Mouse (Mus musculus) neural tube, embryonic 14.5 days (tissue): Measurements from ENCODE around the gene Shisa9. TPM values are rescaled to one million over a fixed set of nuclear protein-coding genes. Genes with fewer than 3 reads are reported as not detected.

Experiments used
- ATAC-seq: fragments of 200-750 bp; cut with Nextera tagmentation; 2 replicates; pipeline ENCODE4 v1.8.0; 2017; ENCODE audit warnings: low read depth, mild to moderate bottlenecking, moderate TSS enrichment, moderate library complexity
- H3K27ac ChIP-seq: fragments of 300-500 bp; sonication (generic); 2 replicates; pipeline ENCODE4 v1.5.1; 2014; ENCODE audit warnings: low read depth, mild to moderate bottlenecking, control low read depth, low read length, moderate library complexity, mixed read lengths
- H3K27me3 ChIP-seq: fragments of 300-500 bp; sonication (generic); 2 replicates; pipeline ENCODE4 v1.6.1; 2014; ENCODE audit warnings: low read length; ENCODE audit not compliant: control insufficient read depth, insufficient read depth
- H3K36me3 ChIP-seq: fragments of 300-500 bp; sonication (generic); 2 replicates; pipeline ENCODE4 v1.6.1; 2014; ENCODE audit warnings: low read length, mixed read lengths; ENCODE audit not compliant: control insufficient read depth, insufficient read depth
- H3K4me1 ChIP-seq: fragments of 300-500 bp; sonication (generic); 2 replicates; pipeline ENCODE4 v1.6.1; 2014; ENCODE audit warnings: low read length; ENCODE audit not compliant: control insufficient read depth, insufficient read depth
- H3K4me2 ChIP-seq: fragments of 300-500 bp; sonication (generic); 2 replicates; pipeline ENCODE4 v1.6.1; 2014; ENCODE audit warnings: mild to moderate bottlenecking, low read depth, low read length, control low read depth
- H3K4me3 ChIP-seq: fragments of 300-500 bp; sonication (generic); 2 replicates; pipeline ENCODE4 v1.5.1; 2014; ENCODE audit warnings: low read depth, low read length, control low read depth, mixed read lengths
- H3K9ac ChIP-seq: fragments of 300-500 bp; sonication (generic); replicated peaks from 2 replicates; pipeline ENCODE4 v1.6.1; 2014; ENCODE audit warnings: low read depth, mild to moderate bottlenecking, control low read depth, low read length, mixed read lengths
- H3K9me3 ChIP-seq: fragments of 300-500 bp; sonication (generic); 2 replicates; pipeline ENCODE4 v1.6.1; 2016; ENCODE audit warnings: low read length; ENCODE audit not compliant: control insufficient read depth
- WGBS: fragments of 180-500 bp; shearing (Covaris S2); extraction: QIAGEN DNeasy Blood & Tissue Kit; methylation state at CpG from one replicate; pipeline ENCODE4 v1.1.7; 2014; 5-methylcytosine and 5-hydroxymethylcytosine counted together
- polyA plus RNA-seq: library from polyadenylated mRNA; unstranded; fragments of >200 nt; fragmentation: Nextera tagmentation; extraction: Ambion mirVana; gene quantifications from 2 replicates; pipeline ENCODE4 v1.2.1, GENCODE M21; 2014

Gene Shisa9
- polyA plus RNA-seq, 1 experiment from 2014 or later, result 13.8 TPM

- H3K4me3 ChIP-seq, result no peak overlapping the region
- WGBS, result 83% methylated on average over 3 of the region's 3 CpGs
- no peaks in the 10 kb centered on the region for H3K9me3 ChIP-seq
- no peak for ATAC-seq
- H3K4me1 ChIP-seq, result 0 out of 2 replicates have a peak, but pooled peaks cover 2% of the 10 kb centered on the region
- no peak overlapping the region for H3K27ac ChIP-seq
- no peaks in the 10 kb centered on the region for H3K27me3 ChIP-seq
- no peak overlapping the region for H3K4me2 ChIP-seq
- H3K36me3 ChIP-seq, result no peaks in the 10 kb centered on the region
- no peak overlapping the region for H3K9ac ChIP-seq
Measured at GRCm38 (mm10) chr16:12119463-12119862, 135.6 kb downstream of the Shisa9 start.

- H3K27ac ChIP-seq, result no peak overlapping the region; the same call in 1 of the 2 replicates
- 84% methylated on average over 3 of the region's 3 CpGs for WGBS
- no peaks in the 10 kb centered on the region for H3K36me3 ChIP-seq
- no peak overlapping the region for H3K9ac ChIP-seq
- H3K4me3 ChIP-seq, result no peak overlapping the region
- ATAC-seq, result no peak
- no peaks in the 10 kb centered on the region for H3K9me3 ChIP-seq
- H3K27me3 ChIP-seq, result no peaks in the 10 kb centered on the region
- H3K4me1 ChIP-seq, result no peaks in the 10 kb centered on the region
- H3K4me2 ChIP-seq, result no peak overlapping the region
Measured at GRCm38 (mm10) chr16:12129782-12130181, 145.9 kb downstream of the Shisa9 start.

GRCm38 (mm10) chr16:12146666-12147065 is 162.8 kb downstream of the Shisa9 start:
- Histone ChIP-seq H3K9ac (no peak overlapping the region), H3K36me3 (no peaks in the 10 kb centered on the region), H3K27me3 (no peaks in the 10 kb centered on the region), H3K4me3 (no peak overlapping the region), H3K27ac (no peak overlapping the region), H3K4me2 (no peak overlapping the region), H3K9me3 (no peaks in the 10 kb centered on the region), H3K4me1 (no peaks in the 10 kb centered on the region)
- ATAC-seq, result no peak

- Histone ChIP-seq H3K4me3 (no peak overlapping the region), H3K4me1 (no peaks in the 10 kb centered on the region), H3K27ac (no peak overlapping the region), H3K27me3 (no peaks in the 10 kb centered on the region), H3K36me3 (no peaks in the 10 kb centered on the region), H3K9me3 (no peaks in the 10 kb centered on the region), H3K4me2 (no peak overlapping the region), H3K9ac (no peak overlapping the region)
- WGBS, result 69% methylated on average over 4 of the region's 4 CpGs
- ATAC-seq, result no peak; the same call in 1 of the 2 replicates
Measured at GRCm38 (mm10) chr16:12151986-12152385, 168.1 kb downstream of the Shisa9 start.

GRCm38 (mm10) chr16:12154476-12154875 is 170.6 kb downstream of the Shisa9 start:
- Histone ChIP-seq H3K27ac (no peak overlapping the region), H3K4me3 (no peak overlapping the region), H3K4me2 (no peak overlapping the region), H3K9ac (no peak overlapping the region), H3K27me3 (no peaks in the 10 kb centered on the region), H3K4me1 (no peaks in the 10 kb centered on the region), H3K36me3 (no peaks in the 10 kb centered on the region), H3K9me3 (no peaks in the 10 kb centered on the region)
- 77% methylated on average over 2 of the region's 2 CpGs for WGBS
- ATAC-seq, result no peak; the same call in 1 of the 2 replicates

- Histone ChIP-seq H3K27me3 (no peaks in the 10 kb centered on the region), H3K4me2 (no peak overlapping the region), H3K4me1 (no peaks in the 10 kb centered on the region), H3K9ac (no peak overlapping the region), H3K4me3 (no peak overlapping the region), H3K36me3 (no peaks in the 10 kb centered on the region), H3K27ac (no peak overlapping the region), H3K9me3 (no peaks in the 10 kb centered on the region)
- 76% methylated on average over 1 of the region's 1 CpGs for WGBS
- ATAC-seq, result no peak
Measured at GRCm38 (mm10) chr16:12173482-12174041, 189.6 kb downstream of the Shisa9 start.

- WGBS, result 85% methylated on average over 2 of the region's 2 CpGs
- no peak overlapping the region for H3K4me2 ChIP-seq
- no peak overlapping the region for H3K27ac ChIP-seq
- H3K36me3 ChIP-seq, result no peaks in the 10 kb centered on the region
- H3K9ac ChIP-seq, result no peak overlapping the region
- no peaks in the 10 kb centered on the region for H3K4me1 ChIP-seq
- H3K27me3 ChIP-seq, result no peaks in the 10 kb centered on the region
- ATAC-seq, result no peak
- no peaks in the 10 kb centered on the region for H3K9me3 ChIP-seq
- no peak overlapping the region for H3K4me3 ChIP-seq
Measured at GRCm38 (mm10) chr16:12178031-12178430, 194.1 kb downstream of the Shisa9 start.

- Histone ChIP-seq H3K4me2 (no peak overlapping the region), H3K27me3 (no peaks in the 10 kb centered on the region), H3K4me3 (no peak overlapping the region), H3K27ac (no peak overlapping the region), H3K36me3 (no peaks in the 10 kb centered on the region), H3K4me1 (no peaks in the 10 kb centered on the region), H3K9me3 (no peaks in the 10 kb centered on the region), H3K9ac (no peak overlapping the region)
- WGBS, result 82% methylated on average over 2 of the region's 2 CpGs
- no peak for ATAC-seq
Measured at GRCm38 (mm10) chr16:12189739-12190138, 205.8 kb downstream of the Shisa9 start.

- H3K9ac ChIP-seq, result no peak overlapping the region
- no peak overlapping the region for H3K4me3 ChIP-seq
- no peak for ATAC-seq
- H3K27me3 ChIP-seq, result no peaks in the 10 kb centered on the region
- H3K9me3 ChIP-seq, result no peaks in the 10 kb centered on the region
- H3K27ac ChIP-seq, result no peak overlapping the region
- H3K4me2 ChIP-seq, result no peak overlapping the region
- H3K4me1 ChIP-seq, result no peaks in the 10 kb centered on the region
- no peaks in the 10 kb centered on the region for H3K36me3 ChIP-seq
- 100% methylated on average over 4 of the region's 4 CpGs for WGBS
Measured at GRCm38 (mm10) chr16:12196841-12197240, 212.9 kb downstream of the Shisa9 start.
